Mouse (Mus musculus): ENCODE measurements around the gene Olfr1097. TPM values are rescaled to one million over a fixed set of nuclear protein-coding genes. Genes with fewer than 3 reads are reported as not detected.

Olfr1097 gene
- not detected for total RNA-seq (2022)

- DNase-seq: no peak
Measured at GRCm38 (mm10) chr2:86892116-86892515, at the start of gene Olfr1097. Gene Olfr1097 (minus strand): TSS chr2:86892216.

GRCm38 (mm10) chr2:86926557-86926956, 34.5 kb upstream of the Olfr1097 start:
- no peak for DNase-seq

DNA sequence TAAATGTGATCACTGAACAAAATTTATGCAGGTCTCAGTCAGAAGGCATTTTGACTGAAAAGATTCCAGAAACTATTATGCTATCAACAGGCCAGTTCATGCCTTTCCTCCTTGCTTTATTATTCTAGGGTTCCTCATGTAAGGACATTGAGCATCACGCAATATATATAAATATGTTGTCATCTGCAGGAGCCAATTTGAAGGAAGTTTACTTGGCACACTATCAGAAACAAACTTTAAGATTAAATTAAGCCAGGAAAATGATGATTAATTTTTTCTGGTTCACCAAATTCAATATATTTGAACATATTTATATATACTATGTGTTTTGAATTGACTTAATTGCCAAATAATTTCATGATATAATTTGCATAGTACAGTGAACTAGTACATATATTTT, 32.4 kb upstream of the Olfr1097 start, which contains the start of gene Olfr1098:
Gene Olfr1098, minus strand, starts transcription at position 101 of the 400 bp plus-strand sequence.
- DNase-seq: no peak

GRCm38 (mm10) chr2:86905647-86906046, 13.6 kb upstream of the Olfr1097 start:
- no peak for DNase-seq

GRCm38 (mm10) chr2:86874702-86875101, 17.3 kb downstream of the Olfr1097 start, which contains the start of gene Gm13723:
Gene Gm13723 (minus strand): TSS chr2:86874802.
- no peak for DNase-seq

DNA sequence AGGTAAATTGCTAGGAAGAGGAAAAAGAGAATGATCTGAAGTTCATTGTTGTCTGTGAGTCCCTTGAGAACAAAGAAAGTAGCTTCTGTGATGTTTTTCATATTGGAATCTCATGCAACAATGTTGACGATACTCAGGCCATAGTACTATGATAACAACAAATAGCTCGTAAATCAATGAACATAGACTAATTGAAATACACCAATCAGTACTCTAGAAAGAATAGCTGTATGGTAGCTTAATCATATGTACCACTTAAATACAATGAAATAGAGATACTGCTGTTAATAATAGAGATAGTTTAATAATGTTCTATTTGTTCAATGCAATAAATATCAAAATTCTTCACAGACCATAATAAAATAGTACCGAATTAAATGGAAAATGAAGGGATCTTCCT, 40.4 kb downstream of the Olfr1097 start, which contains the start of gene Olfr1095:
Gene Olfr1095, minus strand, starts transcription at position 101 of the 400 bp plus-strand sequence.
- DNase-seq: no peak

Other genes with a start within 250 kb of the Olfr1097 start
- not detected for gene Olfr1085, start 230.2 kb downstream of the Olfr1097 start, total RNA-seq (2022)
- gene Olfr1086, start 212.1 kb downstream of the Olfr1097 start, total RNA-seq (2022): not detected
- not detected for gene Olfr1087, start 193.8 kb downstream of the Olfr1097 start, total RNA-seq (2022)
- gene Olfr1089, start 158.5 kb downstream of the Olfr1097 start, total RNA-seq (2022): not detected
- gene Olfr1090, start 133.2 kb downstream of the Olfr1097 start, total RNA-seq (2022): not detected
- not detected for gene Olfr1093, start 109.7 kb downstream of the Olfr1097 start, total RNA-seq (2022)
- not detected for gene Olfr141, start 82.2 kb downstream of the Olfr1097 start, total RNA-seq (2022)
- not detected for gene Olfr1094, start 67.6 kb downstream of the Olfr1097 start, total RNA-seq (2022)
- not detected for gene Olfr1095, start 40.5 kb downstream of the Olfr1097 start, total RNA-seq (2022)
- gene Gm13723, start 17.4 kb downstream of the Olfr1097 start, total RNA-seq (2022): not detected
- gene Olfr1098, start 32.3 kb upstream of the Olfr1097 start, total RNA-seq (2022): not detected
- gene Olfr1099, start 68.5 kb upstream of the Olfr1097 start, total RNA-seq (2022): not detected
- gene Olfr1100, start 87.7 kb upstream of the Olfr1097 start, total RNA-seq (2022): not detected
- not detected for gene Olfr1101, start 99.0 kb upstream of the Olfr1097 start, total RNA-seq (2022)
- not detected for gene Olfr1102, start 106.2 kb upstream of the Olfr1097 start, total RNA-seq (2022)
- gene Olfr1104, start 134.9 kb upstream of the Olfr1097 start, total RNA-seq (2022): not detected
- gene Olfr1105, start 144.3 kb upstream of the Olfr1097 start, total RNA-seq (2022): not detected
- not detected for gene Olfr1106, start 160.1 kb upstream of the Olfr1097 start, total RNA-seq (2022)
- gene Olfr1107, start 183.6 kb upstream of the Olfr1097 start, total RNA-seq (2022): not detected
- gene Olfr1109, start 203.8 kb upstream of the Olfr1097 start, total RNA-seq (2022): not detected
- not detected for gene Olfr259, start 222.4 kb upstream of the Olfr1097 start, total RNA-seq (2022)
- not detected for gene Olfr1110, start 248.1 kb upstream of the Olfr1097 start, total RNA-seq (2022)